Mouse (Mus musculus): ENCODE data around the gene Fkbp3. TPM values are rescaled to one million over a fixed set of nuclear protein-coding genes. Genes with fewer than 3 reads are reported as not detected.

Gene Fkbp3
- polyA plus RNA-seq, 1 experiment from 2014 or later = 510 TPM

Other genes starting within 250 kb of the Fkbp3 start
- gene Gm527, start 156.1 kb downstream of the Fkbp3 start, polyA plus RNA-seq (2014; fragmentation: Nextera tagmentation; extraction: Ambion mirVana) = 0.70 and 1.3 TPM in 2 replicates
- gene Klhl28, start 108.5 kb downstream of the Fkbp3 start, polyA plus RNA-seq (2014; fragmentation: Nextera tagmentation; extraction: Ambion mirVana) = 9.3 and 12.2 TPM in 2 replicates
- 21.5 and 22.4 TPM in 2 replicates for gene Togaram1, start 108.2 kb downstream of the Fkbp3 start, polyA plus RNA-seq (2014; fragmentation: Nextera tagmentation; extraction: Ambion mirVana)
- gene Prpf39, start 37.7 kb downstream of the Fkbp3 start, polyA plus RNA-seq (2014; fragmentation: Nextera tagmentation; extraction: Ambion mirVana) = 40.0 and 46.5 TPM in 2 replicates
- 7.8 and 9.7 TPM in 2 replicates for gene Fancm, start 1.6 kb upstream of the Fkbp3 start, polyA plus RNA-seq (2014; fragmentation: Nextera tagmentation; extraction: Ambion mirVana)
- 37.2 and 42.7 TPM in 2 replicates for gene Mis18bp1, start 98.6 kb upstream of the Fkbp3 start, polyA plus RNA-seq (2014; fragmentation: Nextera tagmentation; extraction: Ambion mirVana)
- not detected in 2 replicates for gene Wdr20rt, start 151.5 kb upstream of the Fkbp3 start, polyA plus RNA-seq (2014; fragmentation: Nextera tagmentation; extraction: Ambion mirVana)